Mouse (Mus musculus) lung, adult 2 months (tissue): ENCODE data around the gene Mamdc4.

Experiments used
- CTCF ChIP-seq: fragments of 200-500 bp; IDR thresholded peaks from 2 replicates; pipeline ENCODE4 v1.5.1; 2011; ENCODE audit warnings: mild to moderate bottlenecking, low read length, control low read depth; ENCODE audit not compliant: insufficient read depth
- POLR2A ChIP-seq: fragments of 200-500 bp; IDR thresholded peaks from 2 replicates; pipeline ENCODE4 v1.6.1; 2011; ENCODE audit warnings: low read depth, mild to moderate bottlenecking, control low read depth, low read length, borderline replicate concordance; ENCODE audit errors: extremely low read depth

DNA sequence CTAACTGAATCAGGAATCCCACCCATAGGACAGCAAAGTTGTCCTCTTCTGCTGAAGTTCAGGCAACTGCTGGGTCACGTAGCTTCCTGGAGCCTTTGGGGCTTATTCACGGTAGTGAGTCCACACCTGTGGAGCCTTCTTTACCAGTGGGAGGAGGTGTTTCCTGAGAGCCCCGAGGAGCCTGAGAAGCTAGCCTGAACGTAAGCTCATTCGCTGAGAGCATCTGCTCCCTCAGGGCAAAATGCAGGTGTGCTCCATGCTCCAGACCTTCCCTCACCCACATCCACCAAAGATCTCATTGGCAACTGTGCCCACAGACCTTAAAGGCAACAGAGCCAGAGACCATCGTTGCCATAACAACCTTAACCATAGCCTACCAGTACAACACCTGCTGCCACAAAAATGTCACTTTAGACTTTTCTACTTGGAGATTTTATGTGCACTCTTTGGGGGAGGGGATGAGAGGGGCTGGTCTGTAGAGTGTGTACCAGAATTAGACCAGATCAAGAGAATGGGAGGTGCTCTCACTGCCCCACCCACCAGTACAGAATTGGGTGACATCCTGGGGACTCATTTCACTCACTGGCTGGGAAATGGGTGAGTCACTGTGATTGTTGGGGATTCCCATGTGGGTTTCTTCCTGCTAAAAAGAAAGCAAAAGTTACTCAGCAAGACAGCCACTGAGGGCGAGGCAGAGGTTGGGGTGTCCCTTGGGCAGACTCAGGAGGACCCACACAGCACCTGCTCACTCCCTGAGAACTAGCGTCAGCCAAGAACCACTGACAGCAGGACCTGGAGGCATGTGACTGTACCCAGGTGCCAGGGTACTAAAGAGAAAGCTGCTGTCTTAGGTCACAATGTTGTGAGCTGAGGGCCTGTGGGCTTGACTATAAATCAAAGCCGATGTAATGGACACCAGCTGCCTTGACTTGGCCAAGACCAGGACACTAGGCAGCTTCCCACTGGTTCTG is 25.3 kb downstream of the Mamdc4 start:
- TF ChIP-seq CTCF (no peak), POLR2A (no peak)
